Comparison of ENCODE assay signal across 10 mouse cellular contexts in genomic region chr16:44200146-44200545, GRCm38 (mm10).
"Had no signal": no experiment of that assay in that cellular context is flagged by ENCODE, and none has a peak within 500 bp of the region (broad histone marks: within the 10 kb centered on the region; RNA-seq: fewer than 3 reads in every experiment).

No protein-coding gene starts in this region.

- H3K4me3 ChIP-seq: left cerebral cortex, adult 2 months; limb, embryonic 10.5 days; liver, embryonic 15.5 days; midbrain, embryonic 13.5 days had no signal

- DNase-seq: kidney, postnatal 10 days; kidney, postnatal 4 days; lung, adult 2 months; lung, postnatal 36 days; right cerebral cortex, postnatal 14 days; thymus, postnatal 36 days had no signal

- H3K27ac ChIP-seq: left cerebral cortex, adult 2 months; limb, embryonic 10.5 days; liver, embryonic 15.5 days; midbrain, embryonic 13.5 days had no signal
